Mouse (Mus musculus) cerebellum, postnatal 14 days (tissue): Measurements from ENCODE around the gene Lrfn3.

Experiments used
- DNase-seq, 2 experiments: peaks; one replicate each; pipeline ENCODE4 v3.0.0; 2021; ENCODE audit warnings: mixed read lengths in 2 of 2

The Lrfn3 gene

DNA sequence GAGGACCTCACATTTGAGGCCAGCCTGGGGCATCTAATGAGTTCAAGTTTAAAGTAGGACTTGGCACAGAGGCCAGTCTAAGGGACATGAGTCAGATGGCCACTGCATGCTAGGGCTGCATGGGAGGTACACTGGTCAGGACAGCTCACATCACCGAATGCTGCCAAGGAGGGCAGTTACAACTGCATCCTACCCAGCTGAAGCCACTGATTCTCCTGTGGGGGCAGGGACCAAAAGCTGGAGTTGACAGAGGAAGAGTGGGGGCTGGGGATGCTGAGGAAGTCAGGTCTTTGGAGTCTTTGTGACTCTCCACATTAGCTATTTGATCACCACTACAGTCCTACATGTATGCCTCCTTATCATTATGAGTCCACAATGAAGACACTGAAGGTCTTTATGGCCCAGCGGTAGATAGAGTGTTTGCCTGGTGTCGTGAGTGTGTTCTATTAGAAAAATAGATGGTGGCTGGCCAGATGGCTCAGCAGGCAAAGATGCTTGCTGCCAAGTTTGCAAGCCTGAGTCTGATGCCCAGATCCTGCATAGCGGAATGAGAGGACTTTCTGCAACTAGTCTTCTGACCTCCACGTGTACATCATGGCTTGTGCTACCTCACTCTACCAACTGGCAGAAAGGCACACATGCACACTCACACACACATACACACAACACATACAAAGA lies 23.0 kb downstream of the Lrfn3 start:
- peak; percentile 88 to 90 for DNase-seq

DNA sequence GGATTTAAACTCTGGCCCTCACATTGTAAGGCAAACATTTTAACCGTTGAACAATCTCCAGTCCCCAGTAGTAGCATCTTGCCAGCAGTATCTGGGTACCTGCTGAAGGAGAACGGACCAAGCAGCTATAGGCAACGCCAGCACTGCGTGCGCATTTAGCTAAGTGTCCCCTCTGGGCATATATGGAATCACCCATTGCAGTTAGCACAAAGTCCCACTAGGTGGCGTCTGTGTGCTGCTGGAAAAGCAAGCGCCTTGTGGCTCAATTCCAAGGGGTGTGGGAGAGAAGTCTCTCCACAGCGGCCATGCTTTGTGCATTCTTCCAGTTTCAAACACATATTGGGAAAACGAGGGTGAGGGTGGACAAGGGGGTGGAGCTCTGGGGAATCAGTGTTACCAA lies 26.2 kb downstream of the Lrfn3 start:
- DNase-seq = peak; percentile 96 to 99

DNA sequence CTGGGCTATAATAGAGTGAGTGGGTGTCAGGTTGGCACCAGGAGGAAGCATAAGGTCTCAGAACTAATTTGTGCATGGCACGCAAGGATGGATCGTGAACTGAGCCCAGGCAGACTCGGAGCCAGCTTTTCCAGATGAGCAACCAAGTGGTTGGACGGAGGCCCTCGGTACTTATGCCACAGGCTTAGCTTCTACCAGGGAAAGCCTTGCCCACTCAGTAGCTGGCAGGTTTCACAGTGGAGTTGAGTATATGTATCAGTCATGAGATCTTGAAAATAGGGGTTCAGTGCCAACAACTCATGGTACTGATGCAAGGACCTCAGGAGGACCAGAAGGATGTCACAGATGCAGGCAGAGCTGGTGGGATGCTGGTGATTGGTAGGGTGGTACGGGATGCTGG lies 26.9 kb downstream of the Lrfn3 start:
- DNase-seq = peak; percentile 75 to 78

DNA sequence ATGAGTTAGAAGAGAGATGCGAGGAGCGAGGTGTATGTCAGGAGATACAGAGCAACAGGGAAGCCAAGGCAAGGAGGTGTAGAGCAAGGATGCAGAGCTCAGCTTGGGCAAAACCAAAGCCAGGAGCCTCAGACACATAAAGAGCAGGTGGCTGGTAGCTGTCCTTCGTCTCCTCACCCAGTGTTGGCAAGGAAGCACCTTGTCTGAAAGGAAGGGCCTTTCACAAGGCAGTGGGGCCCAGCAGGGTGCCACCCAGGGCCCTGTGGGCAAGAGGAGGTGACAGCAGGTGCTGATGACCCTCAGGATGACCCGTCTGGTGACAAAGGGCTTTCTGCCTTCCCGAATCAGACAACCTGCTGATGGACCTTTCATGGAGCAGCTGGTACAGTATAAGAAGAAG lies 28.0 kb downstream of the Lrfn3 start:
- peak; percentile 61 to 71 for DNase-seq

DNA sequence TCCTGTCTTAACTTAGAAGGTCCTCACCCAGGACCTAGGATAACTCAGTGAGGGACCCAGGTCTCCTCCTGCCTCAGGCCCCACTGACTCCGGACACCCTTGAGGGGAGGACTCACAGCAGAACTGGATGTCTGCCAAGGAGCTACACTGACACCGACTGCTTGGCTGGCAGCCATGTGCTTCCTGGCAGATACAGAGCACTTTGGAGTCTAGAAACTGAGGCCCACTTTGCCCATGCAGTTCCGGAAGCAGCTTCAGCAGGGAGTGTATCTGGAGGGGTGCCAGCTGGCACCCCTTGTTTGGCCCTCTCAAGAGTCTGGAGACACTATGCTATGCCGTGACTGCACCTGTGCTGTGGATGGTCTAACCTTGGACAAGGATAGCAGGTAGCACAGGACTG lies 29.1 kb downstream of the Lrfn3 start:
- DNase-seq = peak; percentile 93 to 95

DNA sequence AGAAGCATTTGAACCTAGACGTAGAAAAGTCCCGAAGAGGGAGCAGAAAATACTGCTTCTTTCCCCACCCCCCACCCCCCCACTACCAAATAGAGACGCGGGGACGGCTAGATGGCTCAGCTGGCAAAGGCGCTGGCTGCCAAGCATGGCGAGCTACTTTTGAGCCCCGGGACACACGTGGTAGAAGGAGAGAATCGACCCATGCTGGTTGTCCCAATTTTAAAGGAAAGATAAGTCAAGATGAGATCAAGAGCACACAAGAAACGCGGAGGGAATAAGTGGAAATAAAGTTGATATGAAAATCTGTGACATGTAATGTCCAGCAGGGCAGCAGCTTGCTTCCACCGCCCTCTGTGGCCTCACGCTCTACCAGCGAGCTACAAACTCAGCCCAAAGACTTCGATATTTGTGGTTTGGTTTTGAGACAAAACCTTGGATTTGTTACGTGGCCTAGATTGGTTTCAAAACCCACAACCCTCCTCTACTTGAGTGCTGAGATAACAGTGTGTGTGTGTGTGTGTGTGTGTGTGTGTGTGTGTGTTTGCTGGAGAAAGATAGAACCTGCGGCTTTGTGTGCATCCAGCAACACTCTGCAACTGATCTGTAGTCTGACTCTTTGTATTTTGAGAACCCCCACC lies 29.8 kb downstream of the Lrfn3 start:
- peak in 1 of 2 experiments; percentile 36 for DNase-seq

DNA sequence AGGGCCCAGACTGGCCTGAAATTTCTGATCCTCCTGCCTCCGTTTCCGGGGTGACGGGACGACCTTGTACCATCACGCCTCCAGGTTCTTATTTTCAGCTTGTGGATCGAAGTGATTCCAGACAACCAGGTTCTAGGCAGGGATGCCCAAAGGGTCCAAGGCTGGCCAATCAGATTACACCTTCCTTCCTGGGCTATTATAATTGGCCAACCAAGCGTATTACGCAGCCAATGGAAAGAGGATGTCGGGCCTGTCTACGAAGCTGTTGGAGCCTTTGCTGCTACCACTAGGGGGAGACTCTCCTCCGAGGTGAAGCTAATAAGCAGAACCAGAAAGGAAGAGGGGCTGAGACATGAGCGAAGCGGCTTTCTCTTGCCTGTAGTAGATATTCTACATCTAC lies 30.7 kb downstream of the Lrfn3 start:
- peak; percentile 96 for DNase-seq

DNA sequence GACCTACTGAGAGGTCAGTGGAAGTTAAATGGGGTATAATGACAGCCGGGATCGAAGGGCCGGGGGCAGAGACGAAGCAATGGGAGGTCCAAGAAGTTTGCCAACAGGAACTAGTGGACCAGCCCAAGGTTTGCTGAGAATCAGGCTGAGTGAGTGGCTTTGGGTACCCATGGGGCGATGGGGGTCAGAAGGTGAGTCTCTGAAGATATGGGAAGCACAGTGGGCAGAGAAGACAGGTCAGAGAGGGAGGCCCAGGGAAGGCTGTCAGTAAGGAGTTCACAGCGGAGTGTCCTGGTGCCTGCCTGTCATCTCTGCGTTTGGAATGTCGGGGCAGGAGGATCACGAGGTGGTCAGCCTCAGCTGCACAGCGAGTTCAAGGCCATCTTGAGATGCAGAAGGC lies 34.2 kb downstream of the Lrfn3 start:
- DNase-seq = no peak

DNA sequence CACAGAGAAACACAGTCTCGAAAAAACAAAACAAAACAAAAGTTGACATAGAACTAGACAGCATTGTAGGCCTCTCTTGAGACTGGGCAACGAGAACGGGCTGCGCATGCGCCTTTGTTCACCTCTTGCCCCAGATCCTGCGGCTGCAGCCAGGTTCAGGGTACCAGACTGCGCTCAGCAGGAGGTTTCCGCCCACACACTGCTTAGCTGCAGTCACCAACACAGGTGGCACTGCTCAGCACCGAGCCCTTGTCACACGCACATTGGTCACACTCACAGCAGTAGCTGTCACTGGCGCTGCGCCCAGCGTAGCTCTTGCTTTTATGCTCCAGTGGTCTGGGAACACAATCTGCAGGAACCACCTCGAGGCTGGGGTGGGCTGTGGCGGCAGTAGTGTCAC lies 35.4 kb downstream of the Lrfn3 start:
- peak; percentile 94 to 96 for DNase-seq

DNA sequence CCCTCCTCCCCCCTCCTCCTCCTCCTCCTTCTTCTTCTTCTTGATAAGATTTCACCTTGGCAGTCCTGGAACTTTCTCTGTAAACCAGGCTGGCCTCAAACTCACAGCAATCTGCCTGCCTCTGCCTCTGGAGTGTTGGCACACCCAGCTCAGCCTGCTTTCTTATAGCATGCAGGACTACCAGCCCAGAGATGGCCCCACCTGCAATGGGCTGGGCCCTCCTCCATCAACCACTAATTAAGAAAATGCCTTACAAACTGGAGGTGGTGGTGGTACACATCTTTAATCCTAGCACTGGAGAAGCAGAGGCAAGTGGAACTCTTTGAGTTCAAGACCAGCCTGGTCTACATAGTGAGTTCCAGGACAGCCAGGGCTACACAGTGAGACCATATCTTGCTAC lies 36.1 kb downstream of the Lrfn3 start:
- no peak for DNase-seq

DNA sequence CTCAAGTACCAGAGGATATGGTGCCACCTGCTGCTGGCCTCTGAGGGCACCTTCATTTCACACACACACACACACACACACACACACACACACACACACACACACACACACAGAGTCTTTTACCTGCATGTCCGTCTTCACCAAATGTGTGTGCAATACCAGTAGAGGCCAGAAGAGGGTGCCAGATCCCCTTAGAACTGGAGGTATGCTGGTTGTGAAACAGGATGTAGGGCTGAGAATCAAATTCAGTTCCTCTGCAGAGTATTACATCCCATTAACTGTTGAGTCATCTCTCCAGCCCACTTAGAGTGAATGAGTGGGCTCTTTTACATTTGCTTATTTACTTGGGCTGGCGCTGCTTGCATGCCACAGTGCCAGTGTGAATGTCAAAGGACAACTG lies 37.2 kb downstream of the Lrfn3 start:
- peak; percentile 63 to 84 for DNase-seq

DNA sequence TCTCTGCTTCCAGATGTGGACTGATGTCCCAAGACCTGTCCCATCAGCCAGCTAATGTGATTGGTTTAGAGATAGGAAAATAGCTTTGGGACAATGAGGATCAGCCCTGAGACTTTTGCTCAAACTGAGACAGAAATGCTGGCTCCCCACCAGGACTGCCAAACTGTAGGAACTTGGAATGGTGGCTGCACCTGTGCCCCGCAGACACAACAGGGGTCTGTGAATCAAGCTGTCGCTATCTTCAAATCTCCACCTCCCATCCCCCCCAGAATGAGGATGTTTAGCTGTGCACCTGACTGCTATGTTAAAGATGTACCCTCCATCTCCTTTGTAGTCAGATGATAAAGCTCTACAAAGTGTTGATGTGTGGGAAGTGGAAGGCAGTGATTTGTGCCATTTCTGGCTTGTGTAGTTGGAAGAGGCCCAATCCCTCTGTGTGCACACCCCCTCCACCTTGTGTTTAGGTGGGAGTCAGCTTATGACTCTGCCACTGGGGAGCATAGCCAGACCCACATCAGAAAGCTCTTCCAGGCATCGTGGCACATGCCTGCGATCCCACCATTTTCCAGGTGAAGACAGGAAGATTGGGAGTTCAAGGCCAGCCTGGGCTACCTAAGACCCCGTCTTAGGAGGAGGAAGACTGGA lies 38.1 kb downstream of the Lrfn3 start:
- peak in 1 of 2 experiments; percentile 8 for DNase-seq

DNA sequence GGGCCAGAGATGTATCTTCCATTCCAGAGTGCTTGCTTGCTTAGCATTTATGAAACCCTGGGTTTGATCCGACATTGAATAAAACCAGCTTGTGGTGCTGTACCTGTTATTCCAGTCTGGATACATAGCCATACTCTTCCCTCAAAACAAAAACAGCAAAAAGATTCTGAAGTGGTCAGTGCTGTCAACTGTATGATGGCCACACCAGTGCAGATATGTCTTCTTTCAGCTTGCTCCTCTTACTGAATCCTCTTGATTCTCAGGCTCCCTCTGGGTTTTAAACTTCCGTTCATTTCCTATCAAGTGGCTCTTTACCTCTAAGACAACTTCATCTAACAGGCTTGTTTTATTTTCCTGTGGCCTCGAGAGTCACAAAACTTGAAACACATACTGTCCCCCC lies 38.8 kb downstream of the Lrfn3 start, which contains the start of gene Sdhaf1:
Gene Sdhaf1 (minus strand): TSS at position 101 of the 400 bp plus-strand sequence.
- DNase-seq = no peak

DNA sequence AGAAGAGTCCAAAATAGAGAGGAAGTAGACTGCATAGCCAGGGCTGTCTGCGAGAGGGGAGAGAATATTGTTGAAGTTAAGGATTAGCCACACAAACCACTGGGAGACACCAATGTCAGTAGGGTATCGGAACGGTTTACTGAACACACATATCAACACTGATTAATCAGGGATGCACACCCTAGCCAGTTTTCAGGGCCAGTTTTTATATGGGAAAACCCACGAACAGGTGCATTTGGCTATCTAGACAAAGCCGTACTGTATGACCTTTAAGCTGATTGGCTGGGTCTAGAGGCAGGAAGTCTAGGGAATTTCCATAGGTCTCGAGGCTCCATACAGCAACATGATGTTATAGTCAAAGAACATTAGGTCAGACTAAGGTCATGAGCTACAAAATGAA lies 39.7 kb downstream of the Lrfn3 start:
- no peak for DNase-seq

DNA sequence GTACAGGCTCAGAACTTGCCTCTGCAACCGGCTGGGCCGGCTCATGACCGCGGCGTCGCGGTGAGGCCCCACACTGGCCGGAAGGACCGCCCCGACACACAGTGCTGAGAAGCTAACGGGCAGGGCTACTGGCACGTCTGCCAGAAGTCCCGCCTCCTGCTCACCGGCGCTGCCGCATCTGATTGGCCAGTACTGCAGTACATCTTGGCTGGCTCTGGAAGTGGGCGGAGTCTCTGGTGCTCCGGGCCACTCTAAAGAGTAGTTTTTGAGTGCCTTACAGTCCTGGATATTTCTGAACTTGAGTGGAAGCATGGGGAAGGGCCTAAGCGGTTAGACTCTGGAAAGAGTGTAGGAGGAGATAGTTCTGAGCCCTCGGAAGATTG lies 40.3 kb downstream of the Lrfn3 start:
- DNase-seq = peak; percentile 98 to 99

DNA sequence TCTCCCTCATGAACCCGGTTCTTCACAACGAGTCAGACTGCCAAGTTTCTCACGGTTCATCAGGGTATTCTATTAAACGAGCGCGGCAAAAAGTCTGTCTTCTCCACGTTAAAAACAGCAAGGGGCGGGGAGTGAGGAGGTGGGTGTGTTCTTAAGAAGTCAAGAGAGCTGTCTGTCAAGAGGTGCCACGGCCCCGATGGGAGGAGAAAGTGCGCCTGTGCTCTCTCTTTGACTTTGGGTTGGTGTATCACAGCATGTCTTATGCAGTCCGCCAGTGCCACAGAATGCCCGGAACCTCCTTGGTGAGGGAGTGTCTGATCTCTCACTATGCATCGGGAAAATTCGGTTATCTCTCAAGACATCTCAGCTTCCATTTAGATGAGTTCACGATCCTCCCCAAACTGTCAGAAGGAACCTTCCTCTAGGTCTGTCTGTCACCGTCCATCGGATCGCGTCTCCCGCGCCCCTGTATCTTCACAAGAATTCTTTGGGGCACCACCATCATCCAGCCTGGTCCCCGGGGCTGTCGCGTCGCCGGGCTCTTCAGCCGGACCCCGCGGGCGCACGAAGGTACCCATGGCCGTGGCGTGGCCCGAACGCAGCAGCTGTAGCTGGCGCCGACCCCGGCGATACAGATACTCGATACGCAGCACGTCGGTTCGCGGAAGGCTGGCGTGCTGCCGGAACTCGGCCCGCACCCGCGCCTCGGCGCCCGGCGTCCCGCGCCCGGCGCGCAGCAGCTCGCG lies 40.9 kb downstream of the Lrfn3 start, which contains the start of gene E130208F15Rik:
Gene E130208F15Rik (plus strand): TSS at position 202 of the 746 bp plus-strand sequence.
- DNase-seq = peak; percentile 75 to 78

DNA sequence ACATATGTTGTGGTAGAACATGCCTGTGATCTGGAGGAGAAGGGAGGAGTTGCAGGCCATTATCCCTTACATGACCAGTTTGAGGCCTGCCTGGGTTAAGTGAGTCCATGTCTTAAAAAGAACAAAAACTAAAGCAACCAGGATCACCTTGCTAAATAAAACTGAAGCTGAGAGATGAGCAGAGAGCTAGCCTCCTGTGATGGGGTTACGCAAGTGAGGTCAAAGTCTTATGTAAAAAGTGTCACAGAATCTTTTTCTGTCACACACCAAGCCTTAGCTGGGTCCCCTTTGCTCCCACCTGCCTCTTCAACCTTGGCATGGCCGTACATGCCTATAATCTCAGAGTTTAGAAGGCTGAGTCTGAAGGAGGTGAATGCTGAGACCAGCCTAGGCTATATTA lies 41.6 kb downstream of the Lrfn3 start:
- no peak for DNase-seq

DNA sequence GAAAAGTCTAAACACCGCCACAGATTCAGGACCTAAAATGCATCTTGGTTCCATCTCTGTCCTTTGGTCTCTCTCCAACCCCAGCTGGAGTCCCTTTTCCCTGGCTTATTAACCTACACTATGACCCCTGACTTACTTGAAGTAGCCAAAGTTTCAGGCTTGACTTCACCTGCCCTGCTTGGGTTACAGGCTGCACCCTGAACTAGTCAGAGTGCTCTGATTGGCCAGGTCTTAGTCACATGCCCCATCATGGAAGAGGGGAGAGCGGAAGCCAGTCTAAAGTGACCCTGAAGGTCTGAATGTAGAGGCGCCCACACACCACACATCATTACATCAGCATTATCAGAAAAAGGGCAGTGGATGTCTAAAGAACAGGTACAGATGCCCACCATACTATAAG lies 44.4 kb downstream of the Lrfn3 start:
- no peak for DNase-seq

DNA sequence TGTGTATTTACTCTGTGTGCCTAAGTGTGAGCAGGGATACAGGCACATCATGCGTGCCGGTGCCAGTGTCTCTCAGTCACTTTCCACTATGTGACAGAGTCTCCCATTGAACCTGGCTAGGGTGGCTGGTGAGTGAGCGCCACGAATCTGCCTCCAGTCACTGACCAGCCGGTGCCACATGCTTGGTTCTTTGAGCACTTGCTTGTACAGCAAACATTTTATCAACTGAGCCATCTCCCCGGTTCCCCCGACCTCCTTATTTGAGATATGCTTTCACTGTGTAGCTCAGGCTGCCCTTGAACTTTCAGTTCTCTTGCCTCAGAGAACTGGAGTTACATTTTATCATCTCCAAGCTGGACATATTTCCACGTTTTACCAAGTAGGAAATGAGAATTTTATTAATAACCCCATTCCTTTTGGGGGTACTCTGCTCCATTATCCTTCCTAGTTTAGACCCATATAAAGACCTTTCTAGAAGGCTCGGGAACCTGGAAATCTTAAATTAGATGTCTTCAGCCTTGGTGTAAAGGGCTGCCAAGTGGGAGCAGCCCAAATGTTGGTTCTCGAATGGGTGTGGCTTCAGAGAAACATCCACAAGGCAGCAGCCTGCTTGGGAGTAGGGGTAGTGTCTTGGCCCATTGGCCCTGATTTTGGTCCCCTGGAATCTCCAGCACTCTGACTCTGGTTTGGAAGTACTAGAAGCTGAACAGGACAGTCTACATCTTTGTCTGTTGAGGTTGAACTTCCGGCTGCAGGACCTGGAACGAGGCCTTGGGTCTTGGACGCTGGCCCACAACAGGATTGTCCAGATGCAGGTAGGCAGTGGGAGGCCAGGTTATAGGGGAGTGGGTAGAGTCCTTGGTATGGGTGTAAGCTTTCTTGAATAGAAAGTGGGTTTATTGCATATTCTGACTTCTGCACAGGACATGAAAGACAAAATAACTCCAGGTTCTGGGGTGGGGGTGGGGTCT lies 46.7 kb downstream of the Lrfn3 start:
- no peak for DNase-seq

DNA sequence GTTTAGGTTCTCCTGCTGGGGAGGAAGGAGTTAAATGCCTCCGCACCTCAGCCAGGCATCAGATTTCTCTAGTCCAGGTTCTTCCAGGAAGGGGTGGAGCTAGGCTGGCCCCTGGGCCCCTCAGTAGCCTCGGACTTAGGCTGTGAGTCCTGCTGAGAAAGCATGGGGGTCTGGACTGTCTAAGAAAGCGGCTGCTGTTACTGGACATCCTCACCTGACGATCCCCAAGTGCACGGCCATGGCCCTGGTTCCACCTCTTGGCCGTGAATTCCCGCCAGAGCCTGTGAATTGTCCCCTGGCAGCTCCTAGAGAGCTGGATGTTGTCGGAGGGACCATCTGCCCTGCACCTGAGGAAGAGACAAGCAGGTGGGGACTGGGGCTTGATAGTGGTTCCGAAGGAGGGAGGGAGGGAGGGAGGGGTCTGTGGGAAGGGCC lies 47.8 kb downstream of the Lrfn3 start, which contains the start of gene Syne4:
Gene Syne4 (plus strand): TSS at position 87 of the 435 bp plus-strand sequence.
- DNase-seq = no peak

DNA sequence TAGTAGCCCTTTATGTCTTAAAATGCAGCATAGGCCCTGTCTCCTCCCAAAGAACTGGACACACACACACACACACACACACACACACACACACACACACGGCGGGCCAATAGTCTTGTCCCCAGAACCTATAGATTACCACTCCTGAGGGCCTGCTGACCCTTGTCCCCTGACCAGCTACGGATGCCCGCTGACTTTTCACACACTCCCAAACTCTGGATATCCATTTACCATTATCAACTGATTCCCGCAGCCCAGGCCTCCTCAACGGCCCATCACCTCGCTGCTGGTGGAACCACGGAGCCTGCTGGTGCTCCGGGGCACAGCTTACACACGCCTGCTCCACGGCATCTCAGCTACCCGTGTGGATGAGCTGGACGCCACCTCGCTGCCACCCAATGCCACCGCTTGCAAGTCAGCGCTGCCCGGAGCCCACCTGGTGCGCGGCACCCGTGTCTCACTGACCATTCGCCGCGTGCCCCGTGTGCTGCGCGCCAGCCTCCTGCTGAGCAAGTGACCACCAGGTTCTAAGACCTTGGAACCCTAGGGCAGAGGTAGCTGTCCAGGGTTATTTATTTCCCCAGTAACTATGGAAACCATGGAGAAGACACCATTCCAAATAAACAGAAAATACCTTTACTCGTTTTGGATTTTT lies 48.8 kb downstream of the Lrfn3 start:
- no peak for DNase-seq
